Mouse (Mus musculus) right cerebral cortex, postnatal 4 days (tissue): ENCODE measurements at regions not wholly inside any gene's neighbourhood (a gene's known extent, or its start where the extent isn't known, plus 50 kb on each side); places are given as distances from the start of the nearest gene placed in this dataset.
"Not testable (repeated sequence)": the region's sequence is repeated elsewhere in the genome, so short reads cannot be mapped to it uniquely, and the experiment has no call there.

Experiments used
- DNase-seq: peaks from one replicate; pipeline ENCODE4 v3.0.0-alpha.2; 2022

GRCm38 (mm10) chr7:116596914-116597313 lies 92.7 kb downstream of the Nucb2 start:
- DNase-seq: no peak

GRCm38 (mm10) chr7:116600340-116600739 lies 96.2 kb downstream of the Nucb2 start:
- DNase-seq: no peak

DNA sequence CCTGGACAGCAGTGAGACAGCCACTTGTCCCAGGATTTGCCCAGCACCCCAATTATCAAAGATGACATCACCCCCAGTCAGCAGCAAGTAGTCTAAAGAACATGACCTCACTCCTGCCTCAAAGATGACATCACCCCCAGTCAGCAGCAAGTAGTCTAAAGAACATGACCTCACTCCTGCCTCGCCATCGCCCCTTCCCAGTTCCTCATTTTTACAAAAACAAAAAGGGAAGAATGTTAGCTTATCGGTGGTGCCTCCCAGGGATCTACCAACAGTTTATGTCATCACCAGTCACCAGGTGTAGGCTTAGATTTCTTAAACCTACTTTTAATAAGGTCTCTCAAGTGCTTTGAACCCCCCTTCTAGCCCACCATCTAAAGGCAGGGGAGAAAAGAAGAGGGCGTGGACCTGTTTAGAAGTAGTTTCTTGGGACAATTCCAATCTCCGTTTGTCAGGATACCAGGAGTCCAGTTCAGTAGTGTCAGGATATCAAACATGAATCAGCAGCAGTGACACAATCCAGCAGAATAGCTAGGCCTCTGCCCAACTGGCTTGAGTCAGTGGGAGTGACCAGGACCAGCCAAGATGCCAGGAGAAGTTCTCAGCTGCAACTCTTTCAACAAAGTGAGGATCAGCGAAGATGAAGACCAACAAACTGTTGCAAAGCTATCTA lies 99.1 kb downstream of the Nucb2 start:
- no peak for DNase-seq

DNA sequence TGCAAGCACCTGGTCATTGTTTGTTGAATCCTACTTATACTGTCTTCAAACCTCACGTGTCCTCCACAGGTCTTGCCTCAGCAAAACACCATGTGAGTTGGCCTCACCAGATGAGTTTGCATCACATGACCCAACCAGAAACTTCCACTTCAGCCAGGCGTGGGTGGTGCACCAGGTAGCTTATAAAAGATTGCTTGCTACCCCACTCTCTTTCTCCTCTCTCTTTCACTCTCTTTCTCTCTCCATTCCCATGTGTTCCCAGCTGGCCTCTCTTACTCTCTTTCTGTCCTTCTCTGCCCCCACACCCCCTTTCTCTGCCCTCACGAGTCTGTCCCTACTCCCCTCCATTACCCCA lies 99.6 kb downstream of the Nucb2 start:
- no peak for DNase-seq

DNA sequence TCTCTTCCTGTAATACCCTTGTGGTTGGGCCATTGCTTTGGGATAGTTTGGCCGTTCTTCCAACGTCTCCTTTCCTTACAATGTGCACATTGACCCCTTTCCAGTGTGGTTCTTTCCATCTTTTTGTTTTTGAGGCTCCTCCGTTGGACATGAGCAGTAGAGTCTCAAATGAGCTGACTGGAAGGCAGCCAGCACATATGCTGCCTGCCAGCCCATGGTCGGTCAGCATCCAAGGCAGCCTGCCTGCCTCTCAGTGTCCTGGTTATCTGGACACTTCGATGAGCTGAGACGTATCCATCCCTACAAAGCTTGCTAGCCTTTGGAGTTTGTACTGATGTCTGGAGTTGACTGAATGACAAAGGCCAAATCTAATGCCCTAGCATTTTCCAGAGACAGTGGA lies 102.1 kb downstream of the Nucb2 start:
- DNase-seq: no peak

GRCm38 (mm10) chr7:116606751-116607483 lies 102.7 kb downstream of the Nucb2 start:
- no peak for DNase-seq

- DNase-seq: no peak
Observed at GRCm38 (mm10) chr7:116607628-116608225, 103.6 kb downstream of the Nucb2 start.

GRCm38 (mm10) chr7:116608350-116609085 lies 104.3 kb downstream of the Nucb2 start:
- peak; percentile 68 for DNase-seq

GRCm38 (mm10) chr7:116609406-116609805 lies 105.2 kb downstream of the Nucb2 start:
- no peak for DNase-seq

DNA sequence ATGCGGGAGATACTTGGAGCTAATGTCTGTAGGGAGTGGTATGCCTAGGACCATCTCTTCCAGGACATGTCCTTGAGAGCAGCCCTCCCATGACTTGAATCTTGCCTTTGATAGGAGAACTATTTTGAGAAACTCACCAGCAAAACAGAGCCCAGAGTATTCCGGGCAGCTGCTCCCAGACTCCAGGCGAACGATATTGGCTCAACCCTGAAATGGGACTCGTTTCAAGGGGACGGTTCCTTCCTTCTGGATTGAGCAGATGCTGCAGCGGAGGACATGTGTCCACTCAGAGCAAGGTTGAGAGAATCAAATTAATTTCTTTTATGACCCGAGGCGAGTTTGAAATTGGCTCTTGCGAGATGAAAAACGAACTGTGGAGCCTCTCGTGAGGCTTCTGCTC lies 105.7 kb downstream of the Nucb2 start:
- DNase-seq: no peak

DNA sequence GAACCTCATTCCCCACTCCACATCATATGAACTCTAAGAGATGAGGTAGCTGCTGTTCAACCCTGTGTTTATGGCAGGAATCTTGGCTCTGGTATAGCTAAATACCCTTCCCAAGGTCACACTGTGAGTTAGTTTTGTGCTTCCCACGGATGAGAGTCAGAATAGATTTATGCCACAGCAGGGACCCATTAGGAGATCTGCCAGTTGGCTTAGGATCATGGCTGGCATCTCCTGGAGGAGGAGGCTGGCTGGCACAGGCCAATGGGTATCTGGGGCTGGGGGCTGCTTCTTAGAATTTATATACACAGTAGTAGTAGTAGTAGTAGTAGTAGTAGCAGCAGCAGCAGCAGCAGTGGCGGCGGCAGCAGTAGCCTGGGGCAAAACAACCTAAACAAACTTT lies 111.8 kb downstream of the Nucb2 start:
- peak; percentile 25 for DNase-seq

GRCm38 (mm10) chr7:116619636-116620035 lies 115.5 kb downstream of the Nucb2 start:
- no peak for DNase-seq

DNA sequence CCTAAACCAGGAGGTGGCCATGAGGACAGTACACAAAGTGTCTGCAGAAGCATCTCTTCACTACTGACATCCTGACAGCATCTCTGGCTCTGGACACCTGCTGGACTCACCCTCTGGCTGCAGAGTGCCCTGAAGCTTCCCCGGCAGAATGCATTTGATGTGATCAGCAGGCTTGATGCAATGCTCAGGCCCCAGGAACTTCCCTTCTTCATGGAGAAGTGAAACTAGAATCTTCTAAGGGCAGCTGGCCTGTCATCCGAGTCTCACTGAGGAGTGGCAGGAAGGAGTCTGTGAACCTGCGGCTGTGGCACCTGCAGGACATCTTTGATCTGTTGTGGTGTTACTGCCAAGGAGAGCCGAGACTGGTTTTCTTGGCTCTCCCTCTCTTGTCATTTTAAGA lies 116.2 kb downstream of the Nucb2 start:
- no peak for DNase-seq

DNA sequence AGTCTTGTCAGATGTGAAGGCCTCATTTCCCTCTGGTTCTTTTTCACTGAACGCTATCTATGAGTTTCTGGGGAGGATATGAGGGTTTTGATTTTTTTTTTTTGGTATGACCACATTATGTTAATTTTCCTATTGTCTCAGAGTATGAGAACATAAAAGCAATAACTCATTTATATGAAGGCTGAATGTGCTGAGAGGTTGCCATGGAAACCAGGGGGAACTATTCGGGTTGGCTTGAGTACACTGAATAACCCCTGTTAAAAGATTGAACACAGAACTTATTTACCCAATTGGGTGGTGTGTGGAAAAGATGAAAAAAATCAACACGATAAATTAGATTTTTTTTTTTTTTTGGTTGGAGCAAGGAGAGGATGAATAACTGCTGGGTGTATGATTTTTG lies 129.0 kb downstream of the Nucb2 start:
- no peak for DNase-seq

- DNase-seq: peak; percentile 70
Observed at GRCm38 (mm10) chr7:116644902-116645650, 140.9 kb downstream of the Nucb2 start.

GRCm38 (mm10) chr7:116654466-116654865 lies 150.3 kb downstream of the Nucb2 start:
- DNase-seq: no peak

DNA sequence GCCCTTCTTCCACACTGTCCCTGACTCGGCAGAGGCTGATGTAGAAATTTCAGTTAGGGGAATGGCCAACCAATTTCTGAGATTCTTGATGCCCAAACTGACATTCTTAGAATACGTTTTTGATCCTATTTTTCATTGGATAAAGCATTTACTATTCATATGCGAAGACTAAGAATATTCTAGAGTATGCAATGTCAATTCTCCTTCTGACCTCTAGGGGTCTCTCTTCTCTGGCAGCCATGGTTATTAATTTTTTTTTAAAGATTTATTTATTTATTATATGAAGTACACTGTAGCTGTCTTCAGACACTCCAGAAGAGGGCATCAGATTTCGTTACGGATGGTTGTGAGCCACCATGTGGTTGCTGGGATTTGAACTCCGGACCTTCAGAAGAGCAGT lies 152.9 kb downstream of the Nucb2 start:
- DNase-seq: not testable (repeated sequence)

GRCm38 (mm10) chr7:116665581-116665980 lies 161.4 kb downstream of the Nucb2 start:
- no peak for DNase-seq

- DNase-seq: no peak
Observed at GRCm38 (mm10) chr7:116674199-116675019, 170.2 kb downstream of the Nucb2 start.

DNA sequence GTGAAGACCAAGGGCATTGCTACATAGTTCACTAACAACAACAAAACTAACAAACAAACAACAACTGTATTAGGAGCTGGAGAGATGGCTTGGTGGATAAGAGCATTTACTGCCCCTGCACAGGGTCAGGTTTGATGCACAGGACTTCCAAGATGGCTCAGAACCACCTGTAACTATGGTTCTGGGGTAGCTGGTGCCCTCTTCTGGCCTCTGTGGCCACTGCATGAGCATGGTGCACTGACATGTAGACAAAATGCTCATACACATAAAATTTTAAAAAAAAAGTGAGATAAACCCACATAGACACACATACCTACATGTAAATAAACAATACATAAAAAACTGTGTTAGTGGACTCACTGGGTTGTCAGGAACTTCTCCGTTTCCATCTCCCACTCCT lies 172.5 kb downstream of the Nucb2 start:
- no peak for DNase-seq

GRCm38 (mm10) chr7:116679195-116679594 lies 175.0 kb downstream of the Nucb2 start:
- DNase-seq: no peak

DNA sequence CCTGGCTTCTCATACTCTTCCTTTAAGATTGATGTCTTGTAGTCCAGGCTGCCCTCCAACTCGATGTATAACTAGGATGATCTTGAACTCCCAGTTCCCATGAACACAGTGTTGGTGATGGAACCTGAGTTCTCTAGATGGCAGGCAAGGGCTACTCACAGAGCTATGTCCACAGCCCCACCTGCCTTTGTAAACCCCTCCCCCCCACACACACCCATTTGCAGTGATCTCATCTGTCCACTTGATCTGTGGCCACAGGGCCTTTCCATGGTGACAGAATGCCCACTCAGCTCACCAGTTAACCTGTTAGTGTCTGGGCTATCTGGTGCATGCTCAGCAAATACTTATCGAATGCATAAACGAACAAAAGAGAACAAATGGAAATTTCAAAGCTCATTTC lies 176.4 kb downstream of the Nucb2 start:
- DNase-seq: no peak
